Mouse (Mus musculus) ES-Bruce4 (cell line): ENCODE data around the gene Cox17. TPM values are rescaled to one million over a fixed set of nuclear protein-coding genes. Genes with fewer than 3 reads are reported as not detected.
A peak's percentile ranks its signal among the peaks of the same experiment; 100 is the strongest.

ENCODE experiments used
- H3K27ac ChIP-seq: 2 replicates; pipeline ENCODE4 v1.5.1; 2012; ENCODE audit warnings: low read length, inconsistent platforms; ENCODE audit not compliant: insufficient read depth
- H3K27me3 ChIP-seq: 2 replicates; pipeline ENCODE4 v1.6.1; 2012; ENCODE audit warnings: mild to moderate bottlenecking, low read length, inconsistent platforms; ENCODE audit not compliant: control insufficient read depth, poor library complexity, insufficient read depth, severe bottlenecking
- H3K36me3 ChIP-seq: 2 replicates; pipeline ENCODE4 v1.6.1; 2012; ENCODE audit warnings: inconsistent platforms, mild to moderate bottlenecking, low read length, moderate library complexity; ENCODE audit not compliant: control insufficient read depth, poor library complexity, insufficient read depth, severe bottlenecking
- H3K4me1 ChIP-seq: one replicate; pipeline ENCODE4 v1.8.1; 2011; ENCODE audit warnings: low read length; ENCODE audit not compliant: control insufficient read depth, insufficient read depth
- H3K4me3 ChIP-seq: 2 replicates; pipeline ENCODE4 v1.5.1; 2011; ENCODE audit warnings: low read depth, mild to moderate bottlenecking, low read length
- H3K9ac ChIP-seq: 2 replicates; pipeline ENCODE4 v1.6.1; 2012; ENCODE audit warnings: low read depth, mild to moderate bottlenecking, inconsistent platforms; ENCODE audit not compliant: poor library complexity, severe bottlenecking
- H3K9me3 ChIP-seq: replicated peaks from 2 replicates; pipeline ENCODE4 v1.6.1; 2012; ENCODE audit warnings: mild to moderate bottlenecking, low read length, inconsistent platforms; ENCODE audit not compliant: control insufficient read depth, poor library complexity, insufficient read depth, severe bottlenecking
- CTCF ChIP-seq: IDR thresholded peaks from one replicate; pipeline ENCODE4 v1.8.1; 2011; ENCODE audit warnings: low read depth, low read length
- EP300 ChIP-seq: IDR thresholded peaks from 2 replicates; pipeline ENCODE4 v1.6.1; 2011; ENCODE audit warnings: low read depth, low read length; ENCODE audit not compliant: insufficient read depth
- POLR2A ChIP-seq: IDR thresholded peaks from one replicate; pipeline ENCODE4 v1.8.1; 2011; ENCODE audit warnings: low read length; ENCODE audit not compliant: insufficient read depth
- polyA plus RNA-seq: library from polyadenylated mRNA; stranded (reverse); fragments of >200 nt; gene quantifications from 2 replicates; pipeline ENCODE4 v1.2.4, GENCODE M21; 2011; ENCODE audit warnings: low read depth; ENCODE audit not compliant: missing spikeins, insufficient read depth, insufficient read length

Cox17 gene
- polyA plus RNA-seq, 1 experiment: 226 TPM

- H3K9me3 ChIP-seq: no peaks in the 10 kb centered on the region
- no peaks in the 10 kb centered on the region for H3K4me1 ChIP-seq
- H3K27ac ChIP-seq: no peak overlapping the region
- H3K36me3 ChIP-seq: no peaks in the 10 kb centered on the region
- H3K9ac ChIP-seq: no peak overlapping the region
- no peak for TF ChIP-seq EP300
- TF ChIP-seq POLR2A: no peak
- TF ChIP-seq CTCF: no peak
- H3K27me3 ChIP-seq: no peaks in the 10 kb centered on the region
- no peak overlapping the region for H3K4me3 ChIP-seq
Measured at GRCm38 (mm10) chr16:38307221-38307605, 39.6 kb upstream of the Cox17 start.

GRCm38 (mm10) chr16:38307651-38308050 lies 39.1 kb upstream of the Cox17 start:
- H3K9ac ChIP-seq: no peak overlapping the region
- no peaks in the 10 kb centered on the region for H3K27me3 ChIP-seq
- no peak overlapping the region for H3K4me3 ChIP-seq
- H3K36me3 ChIP-seq: no peaks in the 10 kb centered on the region
- no peaks in the 10 kb centered on the region for H3K4me1 ChIP-seq
- no peaks in the 10 kb centered on the region for H3K9me3 ChIP-seq
- no peak overlapping the region for H3K27ac ChIP-seq
- TF ChIP-seq CTCF (no peak), POLR2A (no peak), EP300 (no peak)

GRCm38 (mm10) chr16:38308195-38308594 lies 38.6 kb upstream of the Cox17 start:
- Histone ChIP-seq H3K4me1 (no peaks in the 10 kb centered on the region), H3K9me3 (no peaks in the 10 kb centered on the region), H3K27me3 (no peaks in the 10 kb centered on the region), H3K36me3 (no peaks in the 10 kb centered on the region), H3K4me3 (no peak overlapping the region), H3K27ac (no peak overlapping the region), H3K9ac (no peak overlapping the region)
- TF ChIP-seq CTCF (no peak), POLR2A (no peak), EP300 (no peak)

GRCm38 (mm10) chr16:38318492-38318891 lies 28.3 kb upstream of the Cox17 start:
- no peak overlapping the region for H3K9ac ChIP-seq
- no peaks in the 10 kb centered on the region for H3K4me1 ChIP-seq

GRCm38 (mm10) chr16:38319087-38319486 lies 27.7 kb upstream of the Cox17 start:
- Histone ChIP-seq H3K4me3 (no peak overlapping the region), H3K27me3 (no peaks in the 10 kb centered on the region), H3K4me1 (no peaks in the 10 kb centered on the region), H3K27ac (no peak overlapping the region), H3K9me3 (0 out of 2 replicates have a peak, but pooled peaks cover 3% of the 10 kb centered on the region), H3K36me3 (no peaks in the 10 kb centered on the region), H3K9ac (no peak overlapping the region)
- no peak for TF ChIP-seq POLR2A
- TF ChIP-seq EP300: no peak
- no peak for TF ChIP-seq CTCF

More at GRCm38 (mm10) chr16:38318492-38318891, 28.3 kb upstream of the Cox17 start:
- no peak overlapping the region for H3K4me3 ChIP-seq
- no peaks in the 10 kb centered on the region for H3K27me3 ChIP-seq
- H3K9me3 ChIP-seq: 0 out of 2 replicates have a peak, but pooled peaks cover 3% of the 10 kb centered on the region
- H3K36me3 ChIP-seq: no peaks in the 10 kb centered on the region
- TF ChIP-seq POLR2A (no peak), EP300 (no peak), CTCF (no peak)
- no peak overlapping the region for H3K27ac ChIP-seq

GRCm38 (mm10) chr16:38321452-38321935 lies 25.3 kb upstream of the Cox17 start:
- H3K9me3 ChIP-seq: no peaks in the 10 kb centered on the region
- no peak for TF ChIP-seq POLR2A
- TF ChIP-seq EP300: no peak
- TF ChIP-seq CTCF: peak; percentile 75
- no peak overlapping the region for H3K9ac ChIP-seq
- no peaks in the 10 kb centered on the region for H3K27me3 ChIP-seq
- no peaks in the 10 kb centered on the region for H3K4me1 ChIP-seq
- H3K4me3 ChIP-seq: peak overlapping the region; percentile 32
- H3K27ac ChIP-seq: no peak overlapping the region
- H3K36me3 ChIP-seq: no peaks in the 10 kb centered on the region
